Mouse (Mus musculus) neural tube, embryonic 11.5 days (tissue): ENCODE measurements at regions not wholly inside any gene's neighbourhood (a gene's known extent, or its start where the extent isn't known, plus 50 kb on each side); places are given as distances from the start of the nearest gene placed in this dataset.

ENCODE experiments used
- ATAC-seq: fragments of 200-750 bp; cut with Nextera tagmentation; 2 replicates; pipeline ENCODE4 v1.8.0; 2017; ENCODE audit warnings: moderate number of reproducible peaks, mild to moderate bottlenecking, moderate TSS enrichment, moderate library complexity; ENCODE audit not compliant: insufficient read depth, low FRiP score, low TSS enrichment
- DNase-seq: peaks from one replicate; pipeline ENCODE4 v3.0.0-alpha.2; 2015; ENCODE audit warnings: low spot score
- H3K27ac ChIP-seq: fragments of 300-500 bp; sonication (generic); 2 replicates; pipeline ENCODE4 v1.5.1; 2014; ENCODE audit warnings: low read depth, mild to moderate bottlenecking, low read length
- H3K27me3 ChIP-seq: fragments of 300-500 bp; sonication (generic); 2 replicates; pipeline ENCODE4 v1.6.1; 2014; ENCODE audit warnings: mild to moderate bottlenecking, low read length, mixed read lengths; ENCODE audit not compliant: control insufficient read depth, insufficient read depth
- H3K36me3 ChIP-seq: fragments of 300-500 bp; sonication (generic); 2 replicates; pipeline ENCODE4 v1.6.1; 2014; ENCODE audit warnings: mild to moderate bottlenecking, low read length, moderate library complexity, mixed read lengths; ENCODE audit not compliant: control insufficient read depth, insufficient read depth
- H3K4me1 ChIP-seq: fragments of 300-500 bp; sonication (generic); 2 replicates; pipeline ENCODE4 v1.6.1; 2014; ENCODE audit warnings: low read length, mixed read lengths; ENCODE audit not compliant: control insufficient read depth, insufficient read depth
- H3K4me2 ChIP-seq: fragments of 300-500 bp; sonication (generic); 2 replicates; pipeline ENCODE4 v1.6.1; 2014; ENCODE audit warnings: low read depth, mild to moderate bottlenecking, moderate library complexity
- H3K4me3 ChIP-seq: fragments of 300-500 bp; sonication (generic); 2 replicates; pipeline ENCODE4 v1.5.1; 2014; ENCODE audit warnings: low read depth, low read length
- H3K9ac ChIP-seq: fragments of 300-500 bp; sonication (generic); 2 replicates; pipeline ENCODE4 v1.6.1; 2014; ENCODE audit warnings: mild to moderate bottlenecking, low read length
- H3K9me3 ChIP-seq: fragments of 300-500 bp; sonication (generic); 2 replicates; pipeline ENCODE4 v1.6.1; 2016; ENCODE audit warnings: low read length; ENCODE audit not compliant: control insufficient read depth
- WGBS: fragments of 180-500 bp; shearing (Covaris S2); extraction: QIAGEN DNeasy Blood & Tissue Kit; methylation state at CpG from one replicate; pipeline ENCODE4 v1.1.7; 2014; 5-methylcytosine and 5-hydroxymethylcytosine counted together

DNA sequence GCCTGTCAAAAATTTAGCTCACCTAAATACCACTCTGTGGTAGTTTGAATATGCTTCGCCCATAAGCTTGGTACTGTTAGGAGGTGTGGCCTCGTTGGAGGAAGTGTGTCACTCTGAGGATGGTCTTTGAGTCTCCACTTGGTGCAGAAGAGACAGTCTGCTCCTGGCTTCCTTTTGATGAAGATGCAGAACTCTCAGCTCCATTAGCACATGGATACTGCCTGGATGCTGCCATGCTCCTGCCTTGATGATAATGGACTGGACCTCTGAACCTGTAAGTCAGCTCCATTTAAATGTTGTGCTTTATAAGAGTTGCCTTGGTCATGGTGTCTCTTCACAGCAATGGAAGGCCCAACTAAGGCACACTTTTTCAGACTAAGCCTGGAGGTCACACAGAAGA is 56.9 kb upstream of the Pik3r1 start:
- ATAC-seq: no peak
- Histone ChIP-seq H3K9me3 (no peaks in the 10 kb centered on the region), H3K4me3 (no peak overlapping the region), H3K4me1 (no peaks in the 10 kb centered on the region), H3K9ac (no peak overlapping the region), H3K27me3 (no peaks in the 10 kb centered on the region), H3K27ac (no peak overlapping the region), H3K36me3 (no peaks in the 10 kb centered on the region), H3K4me2 (no peak overlapping the region)
- no peak for DNase-seq
- WGBS: 96% methylated on average over 2 of the region's 2 CpGs

DNA sequence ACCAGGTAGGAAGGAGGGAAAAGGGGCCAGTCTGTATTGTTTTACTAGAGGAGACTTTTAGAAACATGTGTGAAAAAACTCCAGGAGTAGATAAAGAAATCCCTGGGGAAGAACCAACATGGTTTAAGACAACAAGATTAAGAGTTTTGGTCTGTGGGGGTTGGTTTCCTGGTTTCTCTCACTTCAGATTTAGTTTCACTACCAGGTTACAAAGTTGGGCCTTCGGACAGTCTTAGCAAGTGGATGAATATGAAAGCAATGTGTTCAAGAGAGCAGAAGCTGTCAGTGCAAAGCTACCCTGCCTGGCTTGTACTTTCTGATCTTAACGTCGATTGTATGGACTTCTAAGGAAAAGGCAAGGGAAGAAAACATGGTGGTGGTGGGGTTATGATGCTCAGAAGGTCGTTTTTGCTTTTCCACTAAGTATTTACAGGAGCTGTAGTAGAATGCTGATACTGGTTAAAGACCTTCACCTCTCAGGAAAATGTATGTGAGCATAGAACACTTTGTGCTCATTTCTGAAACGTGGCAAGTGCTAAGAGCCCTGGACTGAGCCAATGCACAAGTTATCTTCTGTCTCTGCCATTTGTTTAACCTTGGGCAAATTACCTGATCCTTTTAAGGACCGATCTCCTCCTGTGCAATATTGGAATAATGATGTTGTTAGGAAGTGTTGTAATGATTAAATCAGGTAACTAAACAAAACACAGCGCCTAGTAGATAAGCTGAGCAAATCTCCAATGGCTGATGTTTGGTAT is 64.0 kb upstream of the Pik3r1 start:
- DNase-seq (no peak), ATAC-seq (no peak)
- H3K27ac ChIP-seq: no peak overlapping the region
- no peaks in the 10 kb centered on the region for H3K36me3 ChIP-seq
- H3K4me1 ChIP-seq: no peaks in the 10 kb centered on the region
- no peak overlapping the region for H3K4me2 ChIP-seq
- no peaks in the 10 kb centered on the region for H3K27me3 ChIP-seq
- H3K9me3 ChIP-seq: no peaks in the 10 kb centered on the region
- 87% methylated on average over 7 of the region's 7 CpGs for WGBS
- H3K4me3 ChIP-seq: no peak overlapping the region
- H3K9ac ChIP-seq: no peak overlapping the region

- Histone ChIP-seq H3K27ac (no peak overlapping the region), H3K9me3 (no peaks in the 10 kb centered on the region), H3K27me3 (no peaks in the 10 kb centered on the region), H3K36me3 (no peaks in the 10 kb centered on the region), H3K4me2 (no peak overlapping the region), H3K4me1 (no peaks in the 10 kb centered on the region), H3K9ac (no peak overlapping the region), H3K4me3 (no peak overlapping the region)
- 73% methylated on average over 4 of the region's 4 CpGs for WGBS
- DNase-seq (no peak), ATAC-seq (no peak)
These were observed 66.5 kb upstream of the Pik3r1 start for GRCm38 (mm10) chr13:101834546-101834945.

- no peak overlapping the region for H3K9ac ChIP-seq
- DNase-seq (no peak), ATAC-seq (no peak)
- H3K36me3 ChIP-seq: no peaks in the 10 kb centered on the region
- H3K4me3 ChIP-seq: no peak overlapping the region
- H3K9me3 ChIP-seq: no peaks in the 10 kb centered on the region
- no peaks in the 10 kb centered on the region for H3K27me3 ChIP-seq
- no peak overlapping the region for H3K27ac ChIP-seq
- H3K4me2 ChIP-seq: no peak overlapping the region
- H3K4me1 ChIP-seq: no peaks in the 10 kb centered on the region
- WGBS: 89% methylated on average over 1 of the region's 1 CpGs
These were observed 69.0 kb upstream of the Pik3r1 start for GRCm38 (mm10) chr13:101836992-101837391.

DNA sequence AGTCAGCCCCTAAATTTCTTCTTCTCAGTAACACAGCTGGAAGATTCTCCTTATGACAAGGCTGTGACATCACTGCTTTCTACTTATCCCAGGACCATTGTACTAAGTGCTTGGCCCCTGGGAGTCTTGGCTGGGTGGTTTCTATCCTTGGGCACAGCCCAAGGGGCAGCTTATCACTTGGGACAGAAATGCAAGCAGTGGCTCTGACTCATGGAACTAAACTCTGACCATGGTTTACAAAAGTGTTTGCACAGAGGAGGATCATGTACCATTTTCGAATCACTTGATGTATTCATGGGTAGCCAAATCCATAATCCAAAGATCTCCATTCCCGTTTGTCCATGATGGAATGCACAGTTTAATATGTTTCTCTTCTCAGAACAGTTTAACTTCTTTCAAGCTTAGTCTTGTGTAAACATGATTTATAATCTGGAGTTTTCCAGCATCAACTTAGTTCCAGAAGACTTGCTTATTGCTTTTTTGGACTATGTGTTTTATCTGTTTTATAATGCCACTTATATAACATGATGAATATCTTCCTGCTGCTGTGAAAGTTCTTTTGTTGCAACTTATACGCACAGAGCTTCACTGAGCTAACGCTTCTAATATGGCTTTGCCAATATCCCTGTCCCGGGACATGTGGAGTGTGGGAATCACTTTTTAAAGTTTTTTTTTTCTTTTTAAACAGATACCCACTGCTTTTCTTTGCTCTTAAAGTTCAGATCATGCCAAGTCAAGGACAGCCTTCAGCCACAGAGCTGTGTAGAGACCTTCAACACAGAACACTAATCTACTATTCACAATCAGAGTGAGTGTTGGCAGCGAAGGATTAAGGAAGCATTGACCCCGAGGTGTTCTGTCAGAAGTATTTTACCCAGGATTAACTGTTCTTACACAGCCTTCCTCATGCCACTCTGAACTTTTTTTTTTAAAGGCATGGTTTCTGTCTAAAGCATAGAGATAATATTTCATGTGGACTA is 76.7 kb upstream of the Pik3r1 start:
- H3K27me3 ChIP-seq: no peaks in the 10 kb centered on the region
- DNase-seq (no peak), ATAC-seq (no peak)
- no peaks in the 10 kb centered on the region for H3K9me3 ChIP-seq
- no peak overlapping the region for H3K4me3 ChIP-seq
- no peak overlapping the region for H3K27ac ChIP-seq
- no peaks in the 10 kb centered on the region for H3K4me1 ChIP-seq
- no peaks in the 10 kb centered on the region for H3K36me3 ChIP-seq
- H3K4me2 ChIP-seq: no peak overlapping the region
- no peak overlapping the region for H3K9ac ChIP-seq
- WGBS: 84% methylated on average over 7 of the region's 7 CpGs

DNA sequence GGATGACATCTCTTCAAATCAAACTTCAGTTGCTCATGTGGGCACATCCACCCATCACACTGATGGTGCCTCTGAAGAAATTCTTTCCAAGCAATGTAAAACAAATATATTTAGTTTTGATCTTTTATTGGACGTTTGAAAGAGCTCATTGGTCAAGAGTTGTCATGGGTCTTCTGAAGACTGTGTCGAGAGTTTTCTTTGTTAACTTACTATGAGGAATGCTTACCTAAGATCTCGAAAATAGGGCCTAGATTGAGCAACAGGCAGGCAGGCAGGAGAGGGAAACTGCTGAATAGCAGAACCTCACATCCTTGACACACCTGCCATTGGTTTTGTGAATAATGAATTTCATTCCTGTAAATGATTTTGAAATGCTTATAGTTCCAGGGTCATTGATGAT is 78.0 kb upstream of the Pik3r1 start:
- WGBS: 71% methylated on average over 3 of the region's 3 CpGs
- Histone ChIP-seq H3K9me3 (no peaks in the 10 kb centered on the region), H3K27ac (no peak overlapping the region), H3K4me3 (no peak overlapping the region), H3K4me2 (no peak overlapping the region), H3K36me3 (no peaks in the 10 kb centered on the region), H3K4me1 (no peaks in the 10 kb centered on the region), H3K27me3 (no peaks in the 10 kb centered on the region), H3K9ac (no peak overlapping the region)
- ATAC-seq: no peak
- DNase-seq: no peak

- no peaks in the 10 kb centered on the region for H3K36me3 ChIP-seq
- no peak overlapping the region for H3K4me2 ChIP-seq
- no peaks in the 10 kb centered on the region for H3K27me3 ChIP-seq
- no peak for ATAC-seq
- H3K4me1 ChIP-seq: no peaks in the 10 kb centered on the region
- no peak overlapping the region for H3K4me3 ChIP-seq
- H3K9me3 ChIP-seq: no peaks in the 10 kb centered on the region
- no peak overlapping the region for H3K9ac ChIP-seq
- DNase-seq: no peak
- WGBS: 80% methylated on average over 12 of the region's 12 CpGs
- H3K27ac ChIP-seq: no peak overlapping the region
These were observed 80.0 kb upstream of the Pik3r1 start for GRCm38 (mm10) chr13:101847879-101848600.

DNA sequence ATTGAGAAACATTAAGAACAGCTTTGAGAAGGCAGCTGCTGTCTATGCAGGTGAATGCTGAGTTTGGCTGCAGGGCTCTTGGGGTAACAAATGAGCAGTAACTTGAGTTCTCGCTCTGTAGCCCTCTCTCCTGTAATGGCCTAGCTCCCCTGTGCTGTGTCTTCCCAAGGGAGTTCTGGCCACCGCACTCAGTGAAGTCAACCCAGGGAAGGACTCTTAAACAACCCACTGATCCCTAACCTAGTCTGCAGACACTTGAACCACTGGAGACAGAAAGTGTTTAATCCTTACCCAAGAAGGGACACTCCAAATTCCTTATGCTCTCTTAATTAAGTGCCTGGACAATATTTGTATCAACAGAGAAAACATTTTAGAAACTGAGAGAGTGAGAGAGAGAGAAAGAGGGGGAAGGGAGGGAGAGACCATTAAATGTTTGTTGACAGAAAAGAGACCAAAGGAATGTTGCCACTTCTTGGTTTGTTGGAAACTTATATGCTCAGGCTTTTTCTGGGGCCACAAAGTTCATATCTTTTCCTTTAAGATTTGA is 80.7 kb upstream of the Pik3r1 start:
- WGBS: 85% methylated on average over 2 of the region's 2 CpGs
- H3K4me1 ChIP-seq: no peaks in the 10 kb centered on the region
- no peak overlapping the region for H3K4me2 ChIP-seq
- no peak for DNase-seq
- H3K4me3 ChIP-seq: no peak overlapping the region
- H3K9ac ChIP-seq: no peak overlapping the region
- no peak overlapping the region for H3K27ac ChIP-seq
- H3K27me3 ChIP-seq: no peaks in the 10 kb centered on the region
- no peaks in the 10 kb centered on the region for H3K9me3 ChIP-seq
- ATAC-seq: no peak
- H3K36me3 ChIP-seq: no peaks in the 10 kb centered on the region
